Mouse (Mus musculus) ES-E14 (cell line): ENCODE results near the gene Mllt10.

Experiments
- CHD2 ChIP-seq: IDR thresholded peaks from 2 replicates; pipeline ENCODE4 v1.6.1; 2014; ENCODE audit warnings: mild to moderate bottlenecking, low read depth, low read length, inconsistent platforms
- ZC3H11A ChIP-seq: IDR thresholded peaks from 2 replicates; pipeline ENCODE4 v1.6.1; 2012; ENCODE audit warnings: low read depth, mild to moderate bottlenecking, inconsistent platforms, low read length, borderline replicate concordance
- ZNF384 ChIP-seq: IDR thresholded peaks from 2 replicates; pipeline ENCODE4 v1.6.1; 2012; ENCODE audit warnings: low read depth, low read length, inconsistent platforms

GRCm38 (mm10) chr2:18219569-18219968, 164.5 kb downstream of the Mllt10 start:
- TF ChIP-seq ZNF384 (no peak), CHD2 (no peak), ZC3H11A (no peak)
